Mouse (Mus musculus) R1 (cell line): Measurements from ENCODE around the gene Mapk11.

Experiments
- DNase-seq: peaks from one replicate; pipeline ENCODE4 v3.0.0-alpha.2; 2018; ENCODE audit warnings: low read depth, low spot score

Gene Mapk11

GRCm38 (mm10) chr15:89141443-89141842 lies 8.0 kb downstream of the Mapk11 start:
- DNase-seq, result no peak

GRCm38 (mm10) chr15:89140659-89141252 lies 8.7 kb downstream of the Mapk11 start, which contains the start of gene Mapk12:
Mapk12 (minus strand) TSS chr15:89140703.
- DNase-seq, result peak; percentile 87

- DNase-seq, result peak; percentile 45
These were observed 9.3 kb downstream of the Mapk11 start for GRCm38 (mm10) chr15:89140048-89140658.

- no peak for DNase-seq
These were observed 10.9 kb downstream of the Mapk11 start for GRCm38 (mm10) chr15:89138531-89138930.

GRCm38 (mm10) chr15:89138046-89138405 lies 11.4 kb downstream of the Mapk11 start:
- no peak for DNase-seq

- no peak for DNase-seq
These were observed 11.9 kb downstream of the Mapk11 start for GRCm38 (mm10) chr15:89137378-89138045.

- no peak for DNase-seq
These were observed 12.8 kb downstream of the Mapk11 start for GRCm38 (mm10) chr15:89136461-89137155.

DNA sequence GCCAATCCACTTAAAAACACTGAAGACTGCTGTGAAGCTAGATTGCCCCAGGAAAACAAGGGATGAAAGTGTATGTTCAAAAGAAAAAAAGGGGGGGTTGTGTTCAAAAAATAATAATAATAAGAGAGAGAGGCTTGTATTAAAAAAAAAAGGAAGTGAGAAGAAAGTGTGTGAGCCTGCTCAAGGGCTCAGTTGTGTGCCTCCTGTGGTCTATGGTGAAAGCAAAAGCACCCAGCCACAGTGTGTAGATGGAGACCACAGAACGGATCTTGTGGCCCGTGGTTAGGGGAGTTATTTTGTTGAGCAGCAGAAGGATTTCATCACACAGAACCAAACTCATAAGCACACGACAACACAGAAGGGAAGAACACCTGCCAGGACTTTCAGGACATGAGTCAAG lies 18.1 kb downstream of the Mapk11 start:
- no peak for DNase-seq

DNA sequence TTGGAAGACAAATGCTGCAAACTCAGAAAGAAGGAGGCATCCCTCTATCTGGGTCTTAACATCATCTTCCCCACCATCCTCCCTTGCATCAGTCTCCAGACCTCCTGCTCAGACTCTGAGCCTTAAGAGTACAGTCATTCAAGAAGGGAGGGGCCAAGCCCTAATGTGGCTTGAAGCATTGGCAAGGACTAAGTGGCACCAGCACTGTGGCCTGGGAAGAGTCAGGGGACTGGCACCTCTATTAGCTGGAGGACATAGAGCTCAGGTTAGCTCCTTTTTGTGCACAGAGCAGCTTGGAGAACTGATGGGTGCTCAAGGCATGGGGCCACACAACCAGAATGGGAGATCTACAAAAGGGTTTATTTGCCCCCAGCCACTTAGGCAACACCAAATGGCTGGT lies 19.2 kb downstream of the Mapk11 start:
- DNase-seq, result no peak

DNA sequence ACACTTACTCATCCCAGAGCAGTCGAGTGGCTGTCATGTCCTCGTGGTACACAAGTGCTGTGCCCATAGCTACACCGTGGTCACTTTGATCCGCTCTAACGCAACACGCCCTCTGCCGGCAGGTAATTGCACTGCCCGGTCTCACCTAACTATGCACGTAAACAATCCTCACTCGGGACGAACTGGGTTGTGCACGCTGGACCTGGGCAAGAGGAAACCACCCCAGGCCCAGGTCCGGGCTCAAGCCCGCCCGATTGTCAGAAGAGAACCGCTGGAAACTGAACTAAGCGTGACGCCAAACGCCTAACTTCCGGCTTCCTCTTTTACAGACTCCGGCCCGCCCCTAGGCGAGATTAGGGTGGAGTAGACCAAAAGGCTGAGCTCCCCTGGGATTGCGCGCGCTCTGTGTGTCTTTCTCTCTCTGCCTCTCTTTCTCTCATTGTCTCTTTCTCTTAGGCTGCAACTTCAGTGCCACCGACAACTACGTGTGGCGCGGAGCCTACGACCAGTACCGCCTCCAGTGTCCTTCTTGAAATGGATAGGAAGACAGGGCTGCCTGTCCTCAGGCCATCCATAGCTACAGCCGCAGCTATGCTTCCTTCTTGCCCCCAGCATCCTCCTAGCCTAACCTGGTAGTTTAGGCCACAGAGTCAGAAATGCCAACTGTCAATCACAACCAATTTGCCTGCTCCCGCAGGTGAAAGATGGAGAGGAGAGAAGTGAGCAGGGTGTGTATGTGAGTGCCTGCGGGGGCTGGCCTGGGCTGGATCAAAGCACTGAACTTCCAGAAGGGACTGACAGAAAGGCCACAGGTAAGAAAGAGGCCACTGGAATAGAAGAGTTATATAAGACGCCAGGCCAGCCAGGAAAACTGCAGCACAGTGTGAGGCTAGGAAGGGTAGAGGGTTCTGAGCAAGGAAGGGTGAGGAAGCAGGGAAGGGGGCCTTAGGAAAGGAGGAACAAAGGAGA lies 20.8 kb downstream of the Mapk11 start, which contains the start of gene Hdac10:
Gene Hdac10 (minus strand): TSS at position 319 of the 969 bp plus-strand sequence.
- DNase-seq, result peak; percentile 82

GRCm38 (mm10) chr15:89127364-89127940 lies 22.0 kb downstream of the Mapk11 start:
- no peak for DNase-seq

DNA sequence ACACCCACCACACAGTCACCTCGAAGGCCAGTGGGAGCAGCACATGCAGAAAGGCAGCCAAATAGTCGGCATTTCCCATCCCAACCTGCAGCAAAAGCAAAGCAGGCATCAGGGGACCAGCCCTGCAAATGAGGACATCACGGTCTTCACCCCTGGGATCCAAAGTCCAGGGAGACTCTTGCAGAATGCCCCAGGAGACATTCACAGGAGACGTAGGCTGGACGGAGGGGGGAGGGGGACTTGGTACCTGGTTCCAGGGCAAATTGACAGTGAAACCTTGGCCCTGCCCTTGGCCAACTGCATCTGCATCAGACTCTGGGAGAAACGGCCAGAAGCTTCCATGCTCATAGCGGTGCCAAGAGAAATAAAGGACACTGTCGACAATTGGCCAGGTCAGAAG lies 22.8 kb downstream of the Mapk11 start:
- DNase-seq, result no peak

- DNase-seq, result no peak
These were observed 24.1 kb downstream of the Mapk11 start for GRCm38 (mm10) chr15:89125351-89125750.

DNA sequence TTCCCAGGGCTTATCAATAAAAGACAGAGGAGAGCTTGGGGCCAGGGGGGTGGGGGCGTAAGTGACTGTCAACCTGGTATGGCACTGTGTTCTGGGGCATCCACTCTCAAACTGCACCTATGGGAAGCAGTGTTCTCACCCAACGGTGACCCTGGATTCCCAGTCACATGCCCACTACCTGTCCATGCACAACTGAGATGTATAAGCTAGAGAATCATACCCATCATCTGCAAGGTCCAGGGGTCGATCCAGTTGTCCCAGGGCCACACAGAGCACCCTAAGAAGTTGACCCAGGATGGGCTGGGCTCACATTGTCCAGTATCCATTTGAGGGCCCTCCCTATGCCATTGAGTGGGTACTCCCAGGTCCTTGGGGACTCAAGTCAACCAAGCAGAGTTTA lies 25.1 kb downstream of the Mapk11 start:
- no peak for DNase-seq

DNA sequence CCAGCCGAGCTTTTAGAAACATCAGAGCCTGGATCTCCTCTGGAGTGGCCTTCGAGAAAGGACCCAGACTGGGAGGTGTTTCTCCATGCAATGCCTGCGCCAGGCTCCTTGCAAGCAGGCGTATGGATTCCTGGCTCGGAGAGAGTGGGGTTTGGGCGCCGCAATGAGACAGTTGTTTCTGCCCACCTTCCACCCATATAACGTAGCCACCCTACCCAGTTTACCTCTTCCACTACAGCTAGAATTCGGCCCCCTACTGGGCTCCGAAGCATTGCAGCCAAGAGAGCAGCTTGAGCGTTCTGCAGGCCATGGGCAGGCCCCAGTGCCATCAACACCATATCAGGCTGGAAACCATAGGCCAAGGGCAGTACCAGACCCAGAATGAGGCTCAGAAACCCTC lies 25.8 kb downstream of the Mapk11 start:
- peak; percentile 60 for DNase-seq

DNA sequence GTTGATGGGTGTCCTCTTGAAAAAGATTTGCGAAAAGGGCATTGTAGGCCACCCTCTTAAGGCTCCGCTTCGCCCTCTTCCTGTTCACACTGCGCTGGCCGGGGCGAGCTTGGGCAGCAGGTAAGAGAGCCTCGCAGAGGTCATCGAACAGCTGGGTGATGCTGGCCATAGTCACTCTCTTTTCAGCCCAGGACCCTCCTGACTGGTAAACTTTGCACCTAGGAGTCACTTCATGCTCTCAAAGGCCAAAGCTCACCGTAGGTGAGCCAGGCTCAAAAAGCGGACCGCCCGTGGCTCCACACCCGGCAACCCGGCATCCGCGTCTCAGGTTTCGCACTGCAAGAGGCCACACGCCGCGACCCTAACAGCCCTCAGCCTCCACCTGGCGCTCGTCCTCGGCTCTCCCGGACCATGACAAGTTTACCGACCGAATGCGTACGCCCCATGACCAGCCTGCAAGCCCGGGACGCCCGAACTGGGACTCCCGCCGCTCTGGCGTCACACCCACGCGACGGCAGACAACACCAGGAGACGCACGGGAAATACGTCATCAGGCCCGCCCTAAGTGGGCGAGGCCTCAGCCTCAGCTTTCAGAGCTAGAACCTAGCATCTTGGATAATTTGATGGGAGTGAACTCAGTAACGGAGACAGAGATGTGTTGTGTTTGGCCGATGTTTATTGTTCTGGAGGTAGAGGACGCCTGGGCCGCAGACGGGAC lies 26.6 kb downstream of the Mapk11 start, which contains the start of gene Tubgcp6:
Gene Tubgcp6 (minus strand): TSS at position 464 of the 718 bp plus-strand sequence.
- peak; percentile 96 for DNase-seq

GRCm38 (mm10) chr15:89118007-89118406 lies 31.4 kb downstream of the Mapk11 start:
- DNase-seq, result no peak

DNA sequence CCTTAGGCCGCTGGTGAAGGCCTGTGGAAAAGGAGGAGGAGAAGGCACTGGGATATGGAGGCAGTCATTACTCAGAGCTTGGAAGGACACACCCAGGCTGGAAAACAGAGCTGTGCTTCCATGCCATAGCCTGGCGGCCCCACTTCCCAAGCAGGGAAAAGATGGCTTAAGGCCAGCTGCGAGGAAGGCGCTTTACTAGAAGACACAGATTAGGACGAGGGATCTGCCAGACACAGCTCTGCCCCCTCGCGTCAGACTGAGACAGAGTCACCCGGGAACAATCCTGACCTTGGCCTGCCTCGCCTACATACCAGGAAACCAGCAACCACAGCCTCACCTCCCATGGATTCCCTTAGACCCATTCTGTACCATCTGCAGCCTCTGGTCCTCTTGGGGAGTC lies 39.3 kb downstream of the Mapk11 start:
- peak; percentile 51 for DNase-seq

DNA sequence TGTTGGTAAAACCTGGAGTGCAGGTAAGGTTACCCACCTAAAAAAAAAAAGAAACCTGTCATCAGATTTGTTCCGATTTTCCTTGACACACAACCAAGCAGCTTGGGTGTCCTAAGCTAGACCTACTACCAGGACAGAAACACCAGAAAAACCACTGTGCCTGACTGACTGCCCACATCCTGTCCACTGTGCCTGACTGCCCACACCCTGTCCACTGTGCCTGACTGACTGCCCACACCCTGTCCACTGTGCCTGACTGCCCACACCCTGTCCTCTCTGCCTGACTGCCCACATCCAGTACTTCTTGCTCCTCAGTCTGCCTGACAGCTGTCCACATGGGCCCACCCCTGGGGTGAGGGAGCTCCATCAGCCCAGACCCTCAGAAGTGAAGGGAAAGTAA lies 42.5 kb downstream of the Mapk11 start:
- no peak for DNase-seq

- DNase-seq, result no peak
These were observed 43.4 kb downstream of the Mapk11 start for GRCm38 (mm10) chr15:89106073-89106472.
